Mouse (Mus musculus) gastrocnemius, postnatal 25 days (tissue): ENCODE results near the gene Nfia. TPM values are rescaled to one million over a fixed set of nuclear protein-coding genes. Genes with fewer than 3 reads are reported as not detected.

Experiments
- DNase-seq: peaks from one replicate; pipeline ENCODE4 v3.0.0; 2022
- total RNA-seq, 2 experiments: library from RNA; stranded (reverse); gene quantifications; 1 replicate in 1 of 2; 2 replicates in 1 of 2; pipeline ENCODE4 v1.2.3; 2021

The Nfia gene
- total RNA-seq, 2 experiments from 2014 or later: 54.7 to 55.0 TPM

GRCm38 (mm10) chr4:97869451-97869850 lies 96.9 kb downstream of the Nfia start:
- DNase-seq: no peak

GRCm38 (mm10) chr4:97871770-97872439 lies 99.4 kb downstream of the Nfia start:
- peak; percentile 11 for DNase-seq

GRCm38 (mm10) chr4:97874916-97875315 lies 102.4 kb downstream of the Nfia start:
- DNase-seq: no peak

DNA sequence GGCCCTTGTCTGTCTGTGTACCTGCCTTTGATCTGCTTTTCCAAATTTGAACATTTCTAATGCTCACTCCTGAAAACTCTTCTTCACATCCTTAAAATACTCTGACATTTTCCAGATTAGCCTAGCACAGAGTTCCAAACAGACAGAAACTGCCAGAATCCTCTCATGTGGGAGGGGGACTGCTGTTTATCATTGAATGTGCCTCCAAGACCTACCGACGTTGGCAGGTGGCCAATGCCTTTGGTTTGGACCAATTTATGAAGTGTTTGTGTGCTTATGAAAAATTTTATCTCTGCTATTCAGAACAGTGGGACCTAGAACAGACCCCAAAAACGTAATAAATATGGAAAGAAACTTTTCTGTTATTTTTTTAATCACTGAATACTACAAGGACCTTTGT lies 103.4 kb downstream of the Nfia start:
- DNase-seq: no peak

- DNase-seq: no peak
Measured at GRCm38 (mm10) chr4:97879696-97880095, 107.2 kb downstream of the Nfia start.

- DNase-seq: no peak
Measured at GRCm38 (mm10) chr4:97880120-97881055, 107.9 kb downstream of the Nfia start.

GRCm38 (mm10) chr4:97885574-97885973 lies 113.0 kb downstream of the Nfia start:
- DNase-seq: no peak

GRCm38 (mm10) chr4:97886220-97886619 lies 113.7 kb downstream of the Nfia start:
- no peak for DNase-seq

DNA sequence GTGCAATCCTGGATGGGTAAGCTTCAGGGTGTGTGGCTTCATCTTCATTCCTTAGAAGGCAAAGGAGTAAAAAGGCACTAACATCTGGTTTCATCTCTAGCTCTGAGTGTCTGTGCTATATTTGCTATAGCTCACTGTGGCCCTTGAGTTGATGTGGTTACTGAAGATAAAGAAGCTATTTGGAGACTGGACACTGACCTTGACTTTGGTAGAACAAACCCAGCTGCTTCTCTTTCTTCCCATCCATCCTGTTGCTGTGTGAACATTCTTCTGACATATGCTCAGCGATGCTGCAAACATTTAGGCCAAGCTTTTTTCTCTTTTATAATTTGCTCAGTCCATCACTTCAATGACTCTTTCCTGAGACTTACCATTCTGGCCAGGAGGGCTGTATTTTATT lies 114.7 kb downstream of the Nfia start:
- no peak for DNase-seq

- DNase-seq: no peak
Measured at GRCm38 (mm10) chr4:97891063-97891462, 118.5 kb downstream of the Nfia start.

DNA sequence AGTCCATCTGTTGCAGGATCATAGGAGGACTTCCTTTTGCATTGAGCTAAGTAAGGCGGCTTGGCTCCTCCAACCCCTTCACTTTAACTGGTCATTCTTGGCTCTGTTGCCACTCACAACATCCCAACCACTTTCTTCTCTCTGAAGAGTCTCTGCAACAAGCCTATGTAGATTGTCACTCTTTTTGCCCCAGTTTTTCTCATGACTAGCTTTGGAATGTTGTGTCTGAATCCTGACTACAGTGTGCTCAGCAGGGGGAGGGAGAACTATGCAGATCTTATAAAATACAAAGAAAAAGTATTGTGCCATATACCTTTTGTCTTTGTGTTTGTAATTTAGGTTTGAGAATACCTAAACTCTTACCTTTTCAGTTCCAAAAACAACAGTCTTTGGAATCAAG lies 119.1 kb downstream of the Nfia start:
- DNase-seq: no peak

- no peak for DNase-seq
Measured at GRCm38 (mm10) chr4:97893915-97894884, 121.7 kb downstream of the Nfia start.

DNA sequence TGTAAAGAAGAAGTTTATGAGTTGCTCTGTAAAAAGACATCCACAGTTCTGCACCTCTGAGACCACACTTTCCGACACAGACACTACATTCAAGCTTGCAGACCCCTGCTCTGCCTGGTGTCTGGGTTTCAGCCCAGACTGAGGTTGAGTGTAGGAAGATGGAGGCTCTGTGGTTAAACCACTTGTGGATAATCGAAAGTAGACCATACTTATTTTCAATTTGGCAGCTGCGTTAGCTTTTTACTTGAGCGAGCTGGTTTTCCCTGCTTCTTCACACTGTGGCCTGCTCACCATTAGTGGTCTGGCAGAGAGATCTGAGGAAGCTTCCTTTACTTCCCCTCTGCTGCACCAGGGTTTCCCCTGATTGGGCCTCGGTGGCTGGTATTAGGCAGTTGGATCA lies 123.4 kb downstream of the Nfia start:
- DNase-seq: no peak

DNA sequence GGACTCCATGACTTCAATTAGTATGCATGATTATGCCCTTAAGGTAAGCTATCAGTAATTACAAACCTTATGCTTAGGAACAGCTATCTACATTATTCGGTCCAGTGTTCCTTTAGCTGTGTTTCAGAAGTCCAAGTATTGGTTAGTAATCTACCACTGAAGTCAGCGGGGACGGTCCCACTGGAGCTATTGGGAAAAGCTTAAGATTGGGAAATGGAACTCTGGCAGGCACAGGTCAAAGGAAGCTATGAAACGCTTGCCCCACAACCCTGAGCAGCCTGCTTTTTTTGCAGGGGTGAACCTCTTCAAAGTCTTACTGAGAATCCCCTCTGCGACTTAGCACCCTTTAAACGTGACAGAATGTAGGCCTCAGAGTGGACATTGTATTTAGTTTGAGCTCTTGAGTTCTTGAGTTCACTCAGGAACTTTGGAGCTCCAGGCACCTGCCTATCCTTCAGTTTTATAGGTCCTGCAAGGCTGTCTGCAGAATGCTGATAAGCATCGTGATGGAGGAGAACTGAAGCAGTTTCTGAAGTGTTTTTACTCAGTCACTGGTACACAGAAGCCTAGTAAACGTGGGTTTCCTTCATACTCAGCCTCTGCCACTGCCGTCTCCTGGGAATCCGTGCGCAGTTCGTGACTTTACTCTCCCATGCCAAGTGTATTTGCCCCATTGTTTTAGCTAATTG lies 127.9 kb downstream of the Nfia start:
- DNase-seq: no peak

GRCm38 (mm10) chr4:97905826-97906225 lies 133.3 kb downstream of the Nfia start:
- no peak for DNase-seq

- no peak for DNase-seq
Measured at GRCm38 (mm10) chr4:97908576-97909147, 136.1 kb downstream of the Nfia start.

- no peak for DNase-seq
Measured at GRCm38 (mm10) chr4:97910115-97910776, 137.7 kb downstream of the Nfia start.

- peak; percentile 18 for DNase-seq
Measured at GRCm38 (mm10) chr4:97910777-97911580, 138.4 kb downstream of the Nfia start.

- DNase-seq: no peak
Measured at GRCm38 (mm10) chr4:97911755-97912154, 139.2 kb downstream of the Nfia start.

GRCm38 (mm10) chr4:97912155-97912554 lies 139.6 kb downstream of the Nfia start:
- DNase-seq: no peak
